Mouse (Mus musculus): ENCODE measurements at regions not wholly inside any gene's neighbourhood (a gene's known extent, or its start where the extent isn't known, plus 50 kb on each side); places are given as distances from the start of the nearest gene placed in this dataset.
"Not testable (repeated sequence)": the region's sequence is repeated elsewhere in the genome, so short reads cannot be mapped to it uniquely, and the experiment has no call there.

- no peaks in the 10 kb centered on the region for H3K36me3 ChIP-seq (ENCODE audit: control insufficient read depth, insufficient read depth, low read length)
- no peak for DNase-seq (ENCODE audit: low spot score)
- H3K4me1 ChIP-seq (replicated peaks; ENCODE audit: control insufficient read depth, insufficient read depth, low read length): no peaks in the 10 kb centered on the region
- ATAC-seq (replicated peaks; ENCODE audit: low FRiP score, low TSS enrichment, low read depth): no peak
- H3K27me3 ChIP-seq (replicated peaks; ENCODE audit: control insufficient read depth, insufficient read depth, low read length): no peaks in the 10 kb centered on the region
- H3K9ac ChIP-seq (ENCODE audit: low read length): no peak overlapping the region
- H3K9me3 ChIP-seq (ENCODE audit: control insufficient read depth, low read length): no peaks in the 10 kb centered on the region
- no peak overlapping the region for H3K4me3 ChIP-seq (ENCODE audit: low read depth, low read length)
- H3K27ac ChIP-seq (ENCODE audit: low read depth): no peak overlapping the region
- H3K4me2 ChIP-seq (ENCODE audit: low read length): no peak overlapping the region
Measured at GRCm38 (mm10) chr6:68977959-68978358, 1442.4 kb upstream of the Tacstd2 start.

GRCm38 (mm10) chr6:68964012-68964411 is 1428.4 kb upstream of the Tacstd2 start:
- H3K9me3 ChIP-seq (ENCODE audit: control insufficient read depth, low read length): no peaks in the 10 kb centered on the region
- no peak overlapping the region for H3K9ac ChIP-seq (ENCODE audit: low read length)
- H3K27ac ChIP-seq (ENCODE audit: low read depth): no peak overlapping the region
- H3K4me3 ChIP-seq (ENCODE audit: low read depth, low read length): no peak overlapping the region
- no peak overlapping the region for H3K4me2 ChIP-seq (ENCODE audit: low read length)
- no peaks in the 10 kb centered on the region for H3K36me3 ChIP-seq (ENCODE audit: control insufficient read depth, insufficient read depth, low read length)
- H3K27me3 ChIP-seq (replicated peaks; ENCODE audit: control insufficient read depth, insufficient read depth, low read length): no peaks in the 10 kb centered on the region
- no peak for DNase-seq (ENCODE audit: low spot score)
- no peak for ATAC-seq (replicated peaks; ENCODE audit: low FRiP score, low TSS enrichment, low read depth)
- no peaks in the 10 kb centered on the region for H3K4me1 ChIP-seq (replicated peaks; ENCODE audit: control insufficient read depth, insufficient read depth, low read length)

- H3K4me3 ChIP-seq (ENCODE audit: low read depth, low read length); H3K36me3 ChIP-seq (ENCODE audit: control insufficient read depth, insufficient read depth, low read length); ATAC-seq (replicated peaks; ENCODE audit: low FRiP score, low TSS enrichment, low read depth); DNase-seq (ENCODE audit: low spot score); H3K27me3 ChIP-seq (replicated peaks; ENCODE audit: control insufficient read depth, insufficient read depth, low read length); H3K4me1 ChIP-seq (replicated peaks; ENCODE audit: control insufficient read depth, insufficient read depth, low read length); H3K27ac ChIP-seq (ENCODE audit: low read depth); H3K9me3 ChIP-seq (ENCODE audit: control insufficient read depth, low read length); H3K9ac ChIP-seq (ENCODE audit: low read length); H3K4me2 ChIP-seq (ENCODE audit: low read length): not testable (repeated sequence)
Measured at GRCm38 (mm10) chr6:68938104-68938503, 1402.5 kb upstream of the Tacstd2 start.

- H3K9me3 ChIP-seq (ENCODE audit: control insufficient read depth, low read length); ATAC-seq (replicated peaks; ENCODE audit: low FRiP score, low TSS enrichment, low read depth); H3K4me3 ChIP-seq (ENCODE audit: low read depth, low read length); H3K36me3 ChIP-seq (ENCODE audit: control insufficient read depth, insufficient read depth, low read length); DNase-seq (ENCODE audit: low spot score); H3K9ac ChIP-seq (ENCODE audit: low read length); H3K27me3 ChIP-seq (replicated peaks; ENCODE audit: control insufficient read depth, insufficient read depth, low read length); H3K27ac ChIP-seq (ENCODE audit: low read depth); H3K4me1 ChIP-seq (replicated peaks; ENCODE audit: control insufficient read depth, insufficient read depth, low read length); H3K4me2 ChIP-seq (ENCODE audit: low read length): not testable (repeated sequence)
Measured at GRCm38 (mm10) chr6:68931860-68932259, 1396.3 kb upstream of the Tacstd2 start.

GRCm38 (mm10) chr6:68915536-68915935 is 1379.9 kb upstream of the Tacstd2 start:
- no peak overlapping the region for H3K27ac ChIP-seq (ENCODE audit: low read depth)
- no peak overlapping the region for H3K4me3 ChIP-seq (ENCODE audit: low read depth, low read length)
- DNase-seq (ENCODE audit: low spot score): no peak
- H3K9ac ChIP-seq (ENCODE audit: low read length): no peak overlapping the region
- no peaks in the 10 kb centered on the region for H3K27me3 ChIP-seq (replicated peaks; ENCODE audit: control insufficient read depth, insufficient read depth, low read length)
- H3K9me3 ChIP-seq (ENCODE audit: control insufficient read depth, low read length): no peaks in the 10 kb centered on the region
- no peaks in the 10 kb centered on the region for H3K36me3 ChIP-seq (ENCODE audit: control insufficient read depth, insufficient read depth, low read length)
- no peak for ATAC-seq (replicated peaks; ENCODE audit: low FRiP score, low TSS enrichment, low read depth)
- H3K4me1 ChIP-seq (replicated peaks; ENCODE audit: control insufficient read depth, insufficient read depth, low read length): no peaks in the 10 kb centered on the region
- H3K4me2 ChIP-seq (ENCODE audit: low read length): no peak overlapping the region

- Histone ChIP-seq H3K27ac (ENCODE audit: low read depth) (no peak overlapping the region), H3K27me3 (replicated peaks; ENCODE audit: control insufficient read depth, insufficient read depth, low read length) (no peaks in the 10 kb centered on the region), H3K4me2 (ENCODE audit: low read length) (no peak overlapping the region), H3K4me1 (replicated peaks; ENCODE audit: control insufficient read depth, insufficient read depth, low read length) (no peaks in the 10 kb centered on the region), H3K9ac (ENCODE audit: low read length) (no peak overlapping the region), H3K9me3 (ENCODE audit: control insufficient read depth, low read length) (no peaks in the 10 kb centered on the region), H3K36me3 (ENCODE audit: control insufficient read depth, insufficient read depth, low read length) (no peaks in the 10 kb centered on the region), H3K4me3 (ENCODE audit: low read depth, low read length) (no peak overlapping the region)
- 97% methylated on average over 1 of the region's 1 CpGs for WGBS
- ATAC-seq (replicated peaks; ENCODE audit: low FRiP score, low TSS enrichment, low read depth) (no peak), DNase-seq (ENCODE audit: low spot score) (no peak)
Measured at GRCm38 (mm10) chr6:68884130-68884529, 1348.5 kb upstream of the Tacstd2 start.

GRCm38 (mm10) chr6:68852761-68853160 is 1317.2 kb upstream of the Tacstd2 start:
- not testable (repeated sequence) for H3K27ac ChIP-seq (ENCODE audit: low read depth); H3K4me3 ChIP-seq (ENCODE audit: low read depth, low read length); H3K9me3 ChIP-seq (ENCODE audit: control insufficient read depth, low read length); H3K36me3 ChIP-seq (ENCODE audit: control insufficient read depth, insufficient read depth, low read length); DNase-seq (ENCODE audit: low spot score); H3K4me2 ChIP-seq (ENCODE audit: low read length); H3K4me1 ChIP-seq (replicated peaks; ENCODE audit: control insufficient read depth, insufficient read depth, low read length); H3K9ac ChIP-seq (ENCODE audit: low read length); H3K27me3 ChIP-seq (replicated peaks; ENCODE audit: control insufficient read depth, insufficient read depth, low read length); ATAC-seq (replicated peaks; ENCODE audit: low FRiP score, low TSS enrichment, low read depth)

- H3K4me2 ChIP-seq (ENCODE audit: low read length): no peak overlapping the region
- DNase-seq (ENCODE audit: low spot score) (no peak), ATAC-seq (replicated peaks; ENCODE audit: low FRiP score, low TSS enrichment, low read depth) (no peak)
- H3K27me3 ChIP-seq (replicated peaks; ENCODE audit: control insufficient read depth, insufficient read depth, low read length): no peaks in the 10 kb centered on the region
- H3K9ac ChIP-seq (ENCODE audit: low read length): no peak overlapping the region
- no peak overlapping the region for H3K27ac ChIP-seq (ENCODE audit: low read depth)
- no peaks in the 10 kb centered on the region for H3K36me3 ChIP-seq (ENCODE audit: control insufficient read depth, insufficient read depth, low read length)
- no peak overlapping the region for H3K4me3 ChIP-seq (ENCODE audit: low read depth, low read length)
- no peaks in the 10 kb centered on the region for H3K4me1 ChIP-seq (replicated peaks; ENCODE audit: control insufficient read depth, insufficient read depth, low read length)
- WGBS: 89% methylated on average over 2 of the region's 2 CpGs
- no peaks in the 10 kb centered on the region for H3K9me3 ChIP-seq (ENCODE audit: control insufficient read depth, low read length)
Measured at GRCm38 (mm10) chr6:68852286-68852685, 1316.7 kb upstream of the Tacstd2 start.

- H3K9ac ChIP-seq (ENCODE audit: low read length): no peak overlapping the region
- no peak overlapping the region for H3K4me2 ChIP-seq (ENCODE audit: low read length)
- no peak for ATAC-seq (replicated peaks; ENCODE audit: low FRiP score, low TSS enrichment, low read depth)
- no peaks in the 10 kb centered on the region for H3K27me3 ChIP-seq (replicated peaks; ENCODE audit: control insufficient read depth, insufficient read depth, low read length)
- H3K9me3 ChIP-seq (ENCODE audit: control insufficient read depth, low read length): no peaks in the 10 kb centered on the region
- 60% methylated on average over 1 of the region's 1 CpGs for WGBS
- no peak overlapping the region for H3K27ac ChIP-seq (ENCODE audit: low read depth)
- no peaks in the 10 kb centered on the region for H3K36me3 ChIP-seq (ENCODE audit: control insufficient read depth, insufficient read depth, low read length)
- no peak for DNase-seq (ENCODE audit: low spot score)
- H3K4me1 ChIP-seq (replicated peaks; ENCODE audit: control insufficient read depth, insufficient read depth, low read length): no peaks in the 10 kb centered on the region
- H3K4me3 ChIP-seq (ENCODE audit: low read depth, low read length): no peak overlapping the region
Measured at GRCm38 (mm10) chr6:68835186-68835585, 1299.6 kb upstream of the Tacstd2 start.
